Mouse (Mus musculus): ENCODE data around the gene Tedc2. TPM values are rescaled to one million over a fixed set of nuclear protein-coding genes. Genes with fewer than 3 reads are reported as not detected.

The Tedc2 gene
- polyA plus RNA-seq, 1 experiment from 2014 or later: 9.2 TPM

- WGBS: under 1% methylated on average over 37 of the region's 43 CpGs
- Histone ChIP-seq H3K4me1 (ENCODE audit: control insufficient read depth, insufficient read depth, low read length) (peaks cover 56% of the 10 kb centered on the region), H3K27ac (ENCODE audit: low read length) (peak within 1 kb of the TSS; percentile 69), H3K27me3 (ENCODE audit: control insufficient read depth, insufficient read depth, low read depth, low read length) (no peaks in the 10 kb centered on the region; the same call in 1 of the 2 replicates), H3K4me3 (ENCODE audit: low read depth, low read length) (peak within 1 kb of the TSS; percentile 51), H3K9ac (ENCODE audit: low read depth, low read length) (peak within 1 kb of the TSS; percentile 84), H3K9me3 (replicated peaks; ENCODE audit: control insufficient read depth, low read length, poor library complexity, severe bottlenecking) (no peaks in the 10 kb centered on the region), H3K36me3 (ENCODE audit: control insufficient read depth, insufficient read depth, low read length) (no peaks in the 10 kb centered on the region), H3K4me2 (ENCODE audit: low read length) (peak within 1 kb of the TSS; percentile 95)
- 0 out of 2 replicates have a peak, but pooled peaks have one; percentile 4 for ATAC-seq
Observed at GRCm38 (mm10) chr17:24209043-24209915, 11.4 kb downstream of the Tedc2 start, which contains the start of gene Ntn3. Ntn3 (minus strand) TSS chr17:24209531.

GRCm38 (mm10) chr17:24208641-24209042, 12.0 kb downstream of the Tedc2 start:
- Histone ChIP-seq H3K4me1 (ENCODE audit: control insufficient read depth, insufficient read depth, low read length) (peaks cover 63% of the 10 kb centered on the region), H3K4me3 (ENCODE audit: low read depth, low read length) (peak overlapping the region; percentile 51), H3K9me3 (replicated peaks; ENCODE audit: control insufficient read depth, low read length, poor library complexity, severe bottlenecking) (no peaks in the 10 kb centered on the region), H3K4me2 (ENCODE audit: low read length) (peak overlapping the region; percentile 95), H3K9ac (ENCODE audit: low read depth, low read length) (peak overlapping the region; percentile 84), H3K27ac (ENCODE audit: low read length) (peak overlapping the region; percentile 69), H3K27me3 (ENCODE audit: control insufficient read depth, insufficient read depth, low read depth, low read length) (no peaks in the 10 kb centered on the region; the same call in 1 of the 2 replicates), H3K36me3 (ENCODE audit: control insufficient read depth, insufficient read depth, low read length) (no peaks in the 10 kb centered on the region)
- ATAC-seq: no peak
- 3% methylated on average over 29 of the region's 29 CpGs for WGBS

DNA sequence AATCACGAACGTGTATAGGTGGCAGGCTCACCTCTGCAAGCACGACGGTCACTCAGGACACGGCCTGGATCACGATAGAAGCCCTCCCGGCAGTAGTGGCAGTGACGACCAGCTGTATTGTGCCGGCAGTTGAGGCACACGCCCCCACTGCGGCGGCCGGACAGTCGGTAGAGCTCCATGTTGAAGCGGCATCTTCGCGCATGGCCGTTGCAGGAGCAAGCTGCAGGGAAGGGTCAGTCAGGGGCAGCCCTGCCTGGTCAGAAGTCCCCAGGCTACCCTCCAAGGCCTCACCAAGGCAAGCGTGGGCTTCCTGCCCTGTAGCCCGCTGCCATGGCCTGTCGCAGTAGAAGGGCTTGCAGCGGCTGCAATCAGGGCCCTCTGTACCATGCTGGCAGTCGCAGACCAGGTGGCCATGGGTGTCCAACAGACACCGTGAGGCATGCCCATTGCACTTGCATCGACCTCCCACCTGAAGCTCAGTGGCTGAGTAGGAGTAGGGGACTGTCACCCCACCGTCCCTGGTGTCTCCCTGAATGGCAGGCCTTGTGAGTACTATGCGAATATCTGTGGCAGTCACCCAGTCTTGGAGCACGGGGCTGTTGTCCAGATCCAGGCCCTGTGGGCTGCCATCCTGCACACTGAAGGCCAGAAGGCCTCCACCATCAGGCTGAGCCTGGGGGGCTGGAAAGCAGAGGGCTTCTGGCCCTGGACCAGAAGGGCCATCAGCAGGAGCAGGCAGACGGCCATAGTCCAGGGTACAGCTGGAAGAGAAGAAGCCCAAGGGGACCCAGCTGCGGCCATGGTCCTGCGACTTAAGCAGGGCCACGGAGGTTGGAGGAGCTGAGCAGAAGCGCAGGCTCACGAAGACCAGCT, 12.6 kb downstream of the Tedc2 start:
- Histone ChIP-seq H3K4me1 (ENCODE audit: control insufficient read depth, insufficient read depth, low read length) (peaks cover 69% of the 10 kb centered on the region), H3K4me3 (ENCODE audit: low read depth, low read length) (peak overlapping the region; percentile 51), H3K9me3 (replicated peaks; ENCODE audit: control insufficient read depth, low read length, poor library complexity, severe bottlenecking) (no peaks in the 10 kb centered on the region), H3K27me3 (ENCODE audit: control insufficient read depth, insufficient read depth, low read depth, low read length) (no peaks in the 10 kb centered on the region; the same call in 1 of the 2 replicates), H3K4me2 (ENCODE audit: low read length) (peak overlapping the region; percentile 95), H3K27ac (ENCODE audit: low read length) (0 out of 2 replicates have a peak overlapping the region, but pooled peaks have one; percentile 69), H3K9ac (ENCODE audit: low read depth, low read length) (peak overlapping the region; percentile 84), H3K36me3 (ENCODE audit: control insufficient read depth, insufficient read depth, low read length) (no peaks in the 10 kb centered on the region)
- WGBS: 62% methylated on average over 34 of the region's 34 CpGs
- no peak for ATAC-seq

DNA sequence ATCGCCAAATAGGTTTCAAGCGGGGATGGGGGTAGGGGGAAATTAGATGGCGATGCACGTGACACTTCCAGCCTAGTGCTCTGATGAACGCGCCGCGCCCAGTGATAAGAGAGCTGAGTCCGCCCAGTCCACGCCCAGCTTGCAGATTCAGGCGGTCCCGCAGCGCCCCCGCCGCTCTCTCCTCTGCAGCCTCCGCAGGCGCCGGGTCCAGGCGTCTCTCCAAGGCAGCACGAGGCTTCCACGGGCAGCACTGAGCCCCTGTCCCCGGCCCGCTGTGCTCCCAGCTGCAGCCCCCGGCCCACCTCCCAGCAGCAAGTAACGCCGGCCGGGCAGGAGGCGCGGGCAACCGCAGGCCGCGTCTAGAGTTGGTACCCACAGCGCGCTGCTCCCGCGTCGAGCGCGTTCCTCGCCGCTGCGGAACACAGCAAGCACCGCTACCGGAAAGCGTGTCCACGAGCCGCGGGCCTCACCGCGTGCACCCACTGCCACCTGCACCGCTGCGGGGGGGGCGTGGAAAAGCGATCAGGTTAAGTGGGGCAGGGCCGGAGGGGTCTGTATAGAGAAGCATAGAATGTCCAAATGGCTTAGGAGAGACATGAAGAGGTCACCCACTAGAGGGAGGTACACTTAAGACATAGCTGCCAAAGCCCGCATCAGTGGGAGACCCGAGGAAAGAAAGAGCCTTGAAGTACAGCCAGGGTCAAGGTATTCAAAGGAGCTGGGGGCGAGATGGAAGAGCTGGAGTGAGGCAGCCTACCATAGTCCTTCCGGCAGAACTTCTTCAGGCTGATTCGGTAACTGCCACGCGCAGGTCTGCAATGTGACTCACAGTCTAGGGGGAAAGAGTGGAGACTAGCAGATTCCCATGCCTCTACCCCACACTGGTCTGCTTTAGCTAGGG, 13.9 kb downstream of the Tedc2 start:
- H3K9me3 ChIP-seq (replicated peaks; ENCODE audit: control insufficient read depth, low read length, poor library complexity, severe bottlenecking): no peaks in the 10 kb centered on the region
- H3K4me2 ChIP-seq (ENCODE audit: low read length): peak overlapping the region; percentile 95
- 6% methylated on average over 62 of the region's 62 CpGs for WGBS
- H3K36me3 ChIP-seq (ENCODE audit: control insufficient read depth, insufficient read depth, low read length): no peaks in the 10 kb centered on the region
- no peaks in the 10 kb centered on the region; the same call in 1 of the 2 replicates for H3K27me3 ChIP-seq (ENCODE audit: control insufficient read depth, insufficient read depth, low read depth, low read length)
- peak overlapping the region; percentile 79 for H3K4me3 ChIP-seq (ENCODE audit: low read depth, low read length)
- peak overlapping the region; percentile 79 for H3K9ac ChIP-seq (ENCODE audit: low read depth, low read length)
- peak; percentile 16 for ATAC-seq
- peak overlapping the region; percentile 86 for H3K27ac ChIP-seq (ENCODE audit: low read length)
- peaks cover 69% of the 10 kb centered on the region for H3K4me1 ChIP-seq (ENCODE audit: control insufficient read depth, insufficient read depth, low read length)

GRCm38 (mm10) chr17:24205908-24206361, 14.7 kb downstream of the Tedc2 start:
- peak; percentile 41 for ATAC-seq
- H3K9me3 ChIP-seq (replicated peaks; ENCODE audit: control insufficient read depth, low read length, poor library complexity, severe bottlenecking): no peaks in the 10 kb centered on the region
- H3K27me3 ChIP-seq (ENCODE audit: control insufficient read depth, insufficient read depth, low read depth, low read length): no peaks in the 10 kb centered on the region; the same call in 1 of the 2 replicates
- 5% methylated on average over 15 of the region's 15 CpGs for WGBS
- H3K9ac ChIP-seq (ENCODE audit: low read depth, low read length): peak overlapping the region; percentile 93
- peaks cover 62% of the 10 kb centered on the region for H3K4me1 ChIP-seq (ENCODE audit: control insufficient read depth, insufficient read depth, low read length)
- peak overlapping the region; percentile 79 for H3K4me3 ChIP-seq (ENCODE audit: low read depth, low read length)
- peak overlapping the region; percentile 86 for H3K27ac ChIP-seq (ENCODE audit: low read length)
- no peaks in the 10 kb centered on the region for H3K36me3 ChIP-seq (ENCODE audit: control insufficient read depth, insufficient read depth, low read length)
- H3K4me2 ChIP-seq (ENCODE audit: low read length): peak overlapping the region; percentile 95

DNA sequence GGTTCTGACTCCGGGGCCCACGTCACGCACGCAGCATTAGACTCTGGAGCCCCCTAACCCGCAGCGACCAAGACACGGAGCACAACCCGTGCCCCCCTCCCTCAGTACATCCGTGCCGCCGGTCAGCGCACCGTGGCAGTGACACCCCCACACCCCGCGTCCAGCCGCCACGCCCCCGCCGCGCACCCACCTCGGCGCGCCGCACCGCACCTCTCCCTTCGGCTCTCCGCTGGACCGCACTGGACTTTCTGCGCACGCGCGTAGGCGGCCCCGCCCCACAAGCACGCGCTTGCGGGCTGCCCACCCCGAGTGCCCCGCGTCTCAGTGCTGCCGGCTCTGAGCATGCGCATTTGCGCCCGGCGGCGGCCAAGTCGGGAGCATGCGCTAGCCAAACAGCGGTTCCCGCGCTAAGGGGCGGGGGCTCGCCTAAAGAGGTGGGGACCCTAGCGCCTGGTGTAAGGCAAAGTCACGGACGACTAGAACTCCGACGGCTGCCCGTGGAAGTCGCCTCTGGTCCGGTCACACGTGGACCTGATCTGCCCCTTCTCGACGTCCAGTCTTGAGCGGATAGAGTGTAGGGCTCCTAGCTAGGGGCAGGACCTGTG, 15.3 kb downstream of the Tedc2 start, which contains the start of gene Tbc1d24:
Tbc1d24 (minus strand) TSS at position 279 of the 605 bp plus-strand sequence.
- Histone ChIP-seq H3K27ac (ENCODE audit: low read length) (peak within 1 kb of the TSS; percentile 86), H3K4me2 (ENCODE audit: low read length) (peak within 1 kb of the TSS; percentile 95), H3K4me3 (ENCODE audit: low read depth, low read length) (peak within 1 kb of the TSS; percentile 79), H3K4me1 (ENCODE audit: control insufficient read depth, insufficient read depth, low read length) (peaks cover 59% of the 10 kb centered on the region), H3K27me3 (ENCODE audit: control insufficient read depth, insufficient read depth, low read depth, low read length) (no peaks in the 10 kb centered on the region; the same call in 1 of the 2 replicates), H3K36me3 (ENCODE audit: control insufficient read depth, insufficient read depth, low read length) (no peaks in the 10 kb centered on the region), H3K9me3 (replicated peaks; ENCODE audit: control insufficient read depth, low read length, poor library complexity, severe bottlenecking) (no peaks in the 10 kb centered on the region), H3K9ac (ENCODE audit: low read depth, low read length) (peak within 1 kb of the TSS; percentile 93)
- WGBS: 0% methylated on average over 57 of the region's 65 CpGs
- peak; percentile 79 for ATAC-seq

- Histone ChIP-seq H3K27ac (ENCODE audit: low read length) (peak overlapping the region; percentile 86), H3K4me3 (ENCODE audit: low read depth, low read length) (peak overlapping the region; percentile 79), H3K9me3 (replicated peaks; ENCODE audit: control insufficient read depth, low read length, poor library complexity, severe bottlenecking) (no peaks in the 10 kb centered on the region), H3K4me1 (ENCODE audit: control insufficient read depth, insufficient read depth, low read length) (peaks cover 59% of the 10 kb centered on the region), H3K4me2 (ENCODE audit: low read length) (peak overlapping the region; percentile 95), H3K9ac (ENCODE audit: low read depth, low read length) (peak overlapping the region; percentile 93), H3K27me3 (ENCODE audit: control insufficient read depth, insufficient read depth, low read depth, low read length) (no peaks in the 10 kb centered on the region; the same call in 1 of the 2 replicates), H3K36me3 (ENCODE audit: control insufficient read depth, insufficient read depth, low read length) (no peaks in the 10 kb centered on the region)
- 12% methylated on average over 7 of the region's 7 CpGs for WGBS
- ATAC-seq: 0 out of 2 replicates have a peak, but pooled peaks have one; percentile 1
Observed at GRCm38 (mm10) chr17:24204846-24205245, 15.8 kb downstream of the Tedc2 start.
